Mouse (Mus musculus) fibroblast of lung, adult 2 months (primary cell): ENCODE data around the gene 9030624G23Rik.
"Not testable (repeated sequence)": the region's sequence is repeated elsewhere in the genome, so short reads cannot be mapped to it uniquely, and the experiment has no call there.

ENCODE experiments used
- DNase-seq: peaks from one replicate; pipeline ENCODE4 v3.0.0-alpha.2; 2011; ENCODE audit warnings: low read depth

9030624G23Rik gene

DNA sequence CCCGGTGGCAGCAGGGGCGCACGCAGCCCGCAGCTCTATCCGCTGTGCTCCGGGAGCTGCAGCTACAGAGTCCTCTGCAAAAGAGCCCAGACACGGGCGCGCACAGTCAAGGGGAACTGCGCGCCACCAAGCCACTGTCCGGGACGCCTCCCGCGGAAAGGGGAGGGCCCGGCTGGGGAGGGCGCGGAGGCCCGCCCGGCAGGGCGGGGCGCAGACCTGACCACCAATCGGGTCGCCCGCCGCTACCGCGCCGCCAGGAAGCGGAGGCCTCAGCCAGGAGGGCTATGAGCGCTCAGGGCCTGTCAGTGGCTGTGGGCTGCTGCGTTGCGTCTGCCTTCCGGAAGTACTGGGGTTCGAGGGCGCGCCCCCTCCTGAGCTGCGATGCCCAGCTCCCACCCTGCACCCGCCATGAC lies at the start of gene 9030624G23Rik:
TSS of gene 9030624G23Rik (minus strand) at position 139 of the 413 bp plus-strand sequence.
- not testable (repeated sequence) for DNase-seq

DNA sequence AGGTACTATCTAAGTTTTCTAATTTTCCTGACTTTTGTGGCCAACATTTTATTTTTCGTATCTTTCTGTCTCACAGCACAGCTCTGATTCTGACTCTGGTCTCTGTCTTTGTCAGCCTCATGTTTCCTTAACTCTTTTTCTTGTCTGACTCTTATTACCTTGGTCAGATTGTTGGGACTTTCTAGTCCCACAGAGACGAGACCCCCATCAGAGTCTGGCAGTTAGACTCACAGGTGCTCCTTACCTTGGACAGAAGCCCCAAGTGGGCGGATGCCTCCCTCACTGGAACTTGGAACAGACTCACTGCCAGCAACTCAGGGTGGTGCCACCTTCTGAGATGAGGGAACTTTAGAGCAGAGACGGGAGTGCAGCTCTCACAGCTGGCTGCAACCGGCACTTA lies 13.9 kb downstream of the 9030624G23Rik start:
- DNase-seq = not testable (repeated sequence)
